Mouse (Mus musculus) liver, postnatal 0 days (tissue): ENCODE results near the gene Tbck. TPM values are rescaled to one million over a fixed set of nuclear protein-coding genes. Genes with fewer than 3 reads are reported as not detected.

Source experiments
- ATAC-seq: fragments of 200-750 bp; cut with Nextera tagmentation; 2 replicates; pipeline ENCODE4 v1.8.0; 2017; ENCODE audit warnings: mild to moderate bottlenecking, moderate library complexity
- DNase-seq: peaks from one replicate; pipeline ENCODE4 v3.0.0-alpha.2; 2016
- H3K27ac ChIP-seq: fragments of 300-500 bp; sonication (generic); 2 replicates; pipeline ENCODE4 v1.5.1; 2014; ENCODE audit warnings: antibody characterized with exemption, moderate library complexity, mild to moderate bottlenecking, low read depth
- H3K27me3 ChIP-seq: fragments of 300-500 bp; sonication (generic); 2 replicates; pipeline ENCODE4 v1.6.1; 2014; ENCODE audit warnings: low read length, control low read depth, mixed read lengths; ENCODE audit not compliant: insufficient read depth
- H3K36me3 ChIP-seq: fragments of 300-500 bp; sonication (generic); replicated peaks from 2 replicates; pipeline ENCODE4 v1.6.1; 2014; ENCODE audit warnings: mild to moderate bottlenecking, control low read depth, low read length, moderate library complexity, mixed read lengths; ENCODE audit not compliant: insufficient read depth
- H3K4me1 ChIP-seq: fragments of 300-500 bp; sonication (generic); 2 replicates; pipeline ENCODE4 v1.6.1; 2014; ENCODE audit warnings: antibody characterized with exemption, mild to moderate bottlenecking, control low read depth; ENCODE audit not compliant: insufficient read depth
- H3K4me2 ChIP-seq: fragments of 300-500 bp; sonication (generic); 2 replicates; pipeline ENCODE4 v1.6.1; 2014; ENCODE audit warnings: low read depth, mild to moderate bottlenecking, low read length, moderate library complexity, mixed read lengths
- H3K4me3 ChIP-seq: fragments of 300-500 bp; sonication (generic); 2 replicates; pipeline ENCODE4 v1.5.1; 2014; ENCODE audit warnings: low read depth, low read length
- H3K9ac ChIP-seq: fragments of 300-500 bp; sonication (generic); replicated peaks from 2 replicates; pipeline ENCODE4 v1.6.1; 2014; ENCODE audit warnings: mild to moderate bottlenecking, moderate library complexity
- H3K9me3 ChIP-seq: fragments of 300-500 bp; sonication (generic); 2 replicates; pipeline ENCODE4 v1.6.1; 2016; ENCODE audit warnings: mild to moderate bottlenecking, control low read depth, low read length, mixed read lengths
- CTCF ChIP-seq: sonication (generic); IDR thresholded peaks from 2 replicates; pipeline ENCODE4 v1.5.1; 2016; ENCODE audit warnings: antibody characterized with exemption, low read depth
- EP300 ChIP-seq: IDR thresholded peaks from 2 replicates; pipeline ENCODE4 v1.6.1; 2016; ENCODE audit warnings: antibody characterized with exemption, low read depth, mild to moderate bottlenecking
- WGBS: fragments of 180-500 bp; shearing (Covaris S2); extraction: QIAGEN DNeasy Blood & Tissue Kit; methylation state at CpG from one replicate; pipeline ENCODE4 v1.1.7; 2014; ENCODE audit not compliant: insufficient replicate concordance; 5-methylcytosine and 5-hydroxymethylcytosine counted together
- polyA plus RNA-seq: library from polyadenylated mRNA; unstranded; fragments of >200 nt; fragmentation: Nextera tagmentation; extraction: Ambion mirVana; gene quantifications from 2 replicates; pipeline ENCODE4 v1.2.1, GENCODE M21; 2015

Gene Tbck
- polyA plus RNA-seq, 1 experiment from 2014 or later = 5.0 TPM

GRCm38 (mm10) chr3:132886419-132887050 lies 202.6 kb downstream of the Tbck start:
- WGBS = 44% methylated on average over 6 of the region's 6 CpGs
- H3K9me3 ChIP-seq = no peaks in the 10 kb centered on the region
- no peaks in the 10 kb centered on the region for H3K27me3 ChIP-seq
- ATAC-seq (no peak), DNase-seq (no peak)
- no peak for TF ChIP-seq CTCF
- no peaks in the 10 kb centered on the region for H3K36me3 ChIP-seq
- no peaks in the 10 kb centered on the region for H3K4me1 ChIP-seq
- H3K9ac ChIP-seq = no peak overlapping the region
- no peak overlapping the region for H3K4me2 ChIP-seq
- no peak overlapping the region for H3K27ac ChIP-seq
- no peak overlapping the region for H3K4me3 ChIP-seq

- Histone ChIP-seq H3K36me3 (no peaks in the 10 kb centered on the region), H3K27ac (no peak overlapping the region), H3K4me2 (no peak overlapping the region), H3K9ac (no peak overlapping the region), H3K4me1 (no peaks in the 10 kb centered on the region), H3K9me3 (no peaks in the 10 kb centered on the region), H3K27me3 (no peaks in the 10 kb centered on the region), H3K4me3 (no peak overlapping the region)
- WGBS = 67% methylated on average over 16 of the region's 16 CpGs
- DNase-seq (no peak), ATAC-seq (peak; percentile 45; the same call in 1 of the 2 replicates)
- TF ChIP-seq EP300 = no peak
- no peak for TF ChIP-seq CTCF
Observed at GRCm38 (mm10) chr3:132887074-132887848, 203.3 kb downstream of the Tbck start.

Other genes with a start within 250 kb of the Tbck start
- 5.1 and 5.6 TPM in 2 replicates for gene Gimd1, start 54.3 kb upstream of the Tbck start, polyA plus RNA-seq
- 28.2 and 29.8 TPM in 2 replicates for gene Aimp1, start 226 bp downstream of the Tbck start, polyA plus RNA-seq